Mouse (Mus musculus) spleen, postnatal 14 days (tissue): ENCODE data around the gene Grm2.
"Not testable (repeated sequence)": the region's sequence is repeated elsewhere in the genome, so short reads cannot be mapped to it uniquely, and the experiment has no call there.

Experiments used
- DNase-seq, 2 experiments: peaks; one replicate each; pipeline ENCODE4 v3.0.0; 2021 to 2022; ENCODE audit warnings: low spot score in 2 of 2

Grm2 gene

DNA sequence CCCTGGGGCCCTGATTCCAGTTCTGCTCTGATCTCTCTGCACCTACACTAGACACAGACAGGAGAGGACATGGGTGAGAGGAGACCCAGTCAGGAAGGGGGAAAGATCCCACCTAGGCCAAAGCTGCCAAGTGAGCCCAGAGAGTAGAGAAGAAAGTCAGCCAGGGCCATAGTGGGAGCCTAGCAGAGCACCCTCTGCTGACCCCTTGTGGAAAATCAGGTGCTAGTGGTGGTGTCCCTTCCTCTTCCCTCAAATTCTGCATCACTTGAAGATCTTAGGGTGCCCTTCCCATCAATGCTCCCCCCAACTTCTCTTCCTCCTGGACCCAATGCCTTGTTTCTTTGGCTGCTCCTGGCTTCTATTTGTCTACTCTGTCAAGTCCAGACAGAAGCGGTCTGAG lies 3.2 kb downstream of the Grm2 start:
- no peak for DNase-seq

DNA sequence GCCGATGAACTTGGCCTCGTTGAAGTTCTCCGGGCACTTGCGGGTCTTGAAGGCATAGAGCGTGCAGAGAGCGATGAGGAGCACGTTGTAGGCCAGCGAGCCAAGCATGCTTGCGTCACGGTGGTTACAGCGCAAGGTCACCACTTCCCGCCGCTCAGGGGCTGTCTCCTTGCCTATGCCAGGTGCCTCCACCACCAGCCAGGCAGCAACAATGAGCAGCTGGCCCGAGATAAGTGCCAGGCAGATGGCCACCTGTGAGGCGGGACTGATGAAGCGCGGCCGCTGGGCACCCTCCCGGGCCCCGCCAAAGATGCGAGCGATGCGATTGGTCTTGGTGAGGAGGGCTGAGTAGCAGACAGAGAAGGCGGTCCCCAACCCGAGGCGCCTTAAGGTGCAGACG lies 8.7 kb downstream of the Grm2 start:
- DNase-seq, result no peak

DNA sequence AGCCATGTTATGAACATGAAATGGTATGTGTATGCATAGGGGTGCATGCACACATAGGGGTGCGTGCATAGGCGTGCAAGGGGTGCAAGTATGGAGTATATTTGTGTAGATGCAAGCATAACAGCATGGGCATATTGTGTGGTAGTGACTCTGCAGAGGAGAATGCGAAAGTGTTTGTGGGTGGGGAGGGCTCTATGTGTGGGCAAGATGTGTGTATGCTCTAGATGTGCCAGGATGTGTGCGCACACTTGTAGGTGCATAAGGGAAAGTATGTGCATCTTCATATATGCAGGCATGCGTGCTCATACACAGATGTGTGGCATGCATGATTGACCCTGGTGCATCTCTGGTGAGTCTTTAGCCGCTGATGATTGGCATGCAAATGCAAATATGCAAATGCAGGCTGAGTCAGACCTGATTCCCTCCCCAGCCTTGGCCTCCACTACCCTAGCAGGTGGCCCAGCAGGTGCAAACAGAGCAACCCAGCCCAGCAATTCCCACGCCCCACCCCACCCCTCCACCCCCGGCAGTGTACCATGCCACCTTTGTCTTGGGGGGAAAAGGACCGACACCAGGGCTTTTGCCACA lies 10.1 kb downstream of the Grm2 start:
- DNase-seq, result no peak

DNA sequence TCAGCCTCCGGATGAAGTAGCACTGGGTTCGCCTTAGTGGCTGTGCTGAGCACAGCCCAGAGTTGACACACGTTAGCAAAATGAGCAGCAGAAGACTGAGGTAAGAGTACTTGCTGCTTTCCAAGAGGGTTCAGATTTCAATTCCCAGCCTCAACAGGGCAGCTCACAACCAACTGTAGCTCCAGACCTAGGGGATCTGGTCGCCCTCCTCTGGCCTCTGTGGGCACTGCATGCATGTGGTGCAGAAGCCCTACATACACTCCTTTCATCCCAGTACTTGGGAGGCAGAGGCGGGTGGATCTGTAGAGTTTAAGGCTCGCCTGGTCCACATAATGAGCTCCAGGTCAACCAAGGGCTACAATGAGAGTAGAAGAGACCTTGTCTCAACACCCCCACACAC lies 12.1 kb downstream of the Grm2 start:
- DNase-seq, result no peak

DNA sequence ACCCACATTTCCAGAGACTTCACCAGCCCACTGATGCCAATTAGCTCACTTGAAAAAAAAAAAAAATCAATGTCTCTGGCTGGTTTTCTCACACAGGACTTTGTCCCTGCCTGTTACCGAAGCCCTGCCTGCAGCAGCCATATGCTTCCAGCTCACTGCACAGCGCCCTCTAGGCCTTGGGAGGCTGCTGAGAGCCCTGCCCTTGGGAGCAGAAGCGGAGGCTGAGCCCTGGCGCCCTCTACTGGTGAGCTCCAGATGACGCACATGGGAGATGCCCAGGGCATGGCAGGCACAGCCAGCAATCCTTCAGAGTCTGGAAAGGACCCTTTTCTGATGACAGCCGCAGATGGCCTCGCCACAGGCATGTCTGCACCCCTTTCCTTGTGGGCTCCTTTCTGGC lies 12.8 kb downstream of the Grm2 start:
- DNase-seq, result peak; percentile 36 to 61

DNA sequence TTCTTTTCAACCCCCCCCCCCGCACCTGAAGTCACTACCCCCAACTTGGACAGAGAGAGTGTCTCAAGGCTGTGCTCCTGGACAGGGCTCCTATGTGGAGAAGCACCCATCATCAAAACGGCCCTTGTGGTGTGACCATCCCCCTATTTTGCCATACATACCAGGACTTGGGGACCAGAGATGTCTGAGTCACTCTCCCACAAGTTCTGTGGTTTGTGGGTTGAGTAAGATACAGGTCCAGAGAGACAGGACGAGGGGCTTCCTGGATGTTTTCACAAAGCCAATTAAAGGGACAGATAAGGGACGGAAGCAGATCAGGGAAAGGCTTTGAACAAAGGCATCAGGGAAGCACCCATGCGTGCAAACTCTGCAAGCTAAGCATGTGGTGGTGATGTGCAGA lies 14.5 kb downstream of the Grm2 start:
- DNase-seq, result no peak

DNA sequence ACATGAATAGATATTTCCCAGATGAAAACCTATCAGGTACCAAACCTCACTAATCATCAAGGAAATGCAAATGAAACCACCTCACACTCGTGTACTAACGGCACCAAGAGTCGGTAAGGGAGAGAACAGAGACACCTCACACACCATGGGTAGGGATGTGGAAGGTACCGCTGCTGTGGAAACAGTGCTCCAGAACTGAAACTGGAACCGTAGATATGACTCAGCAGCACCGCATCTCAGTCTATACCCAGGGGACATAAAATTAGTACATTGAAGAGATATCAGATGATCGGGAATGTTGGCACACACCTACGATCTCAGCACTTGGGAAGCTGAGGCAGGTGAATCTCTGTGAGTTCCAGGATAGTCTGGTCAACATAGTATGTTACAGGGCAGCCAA lies 17.7 kb downstream of the Grm2 start:
- DNase-seq, result no peak

DNA sequence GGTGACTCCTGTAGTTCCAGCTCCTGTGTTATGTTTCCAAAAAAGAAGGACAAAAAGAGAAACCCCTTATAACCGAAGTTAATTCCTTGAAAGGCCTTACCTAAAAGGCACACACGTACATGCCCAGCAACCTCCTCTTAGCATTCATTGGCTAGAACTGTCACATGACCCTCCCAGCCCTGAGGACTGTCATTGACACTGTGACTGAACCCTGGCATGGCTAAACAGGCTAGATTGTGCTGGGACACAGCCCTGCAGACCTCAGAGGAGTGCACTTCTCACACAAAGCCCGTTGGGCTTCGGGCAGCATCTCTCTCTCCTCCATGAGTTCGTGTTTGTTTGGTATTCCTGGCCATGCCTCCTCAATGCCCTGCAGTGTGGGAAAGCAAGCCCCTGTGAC lies 23.7 kb downstream of the Grm2 start:
- DNase-seq, result no peak

DNA sequence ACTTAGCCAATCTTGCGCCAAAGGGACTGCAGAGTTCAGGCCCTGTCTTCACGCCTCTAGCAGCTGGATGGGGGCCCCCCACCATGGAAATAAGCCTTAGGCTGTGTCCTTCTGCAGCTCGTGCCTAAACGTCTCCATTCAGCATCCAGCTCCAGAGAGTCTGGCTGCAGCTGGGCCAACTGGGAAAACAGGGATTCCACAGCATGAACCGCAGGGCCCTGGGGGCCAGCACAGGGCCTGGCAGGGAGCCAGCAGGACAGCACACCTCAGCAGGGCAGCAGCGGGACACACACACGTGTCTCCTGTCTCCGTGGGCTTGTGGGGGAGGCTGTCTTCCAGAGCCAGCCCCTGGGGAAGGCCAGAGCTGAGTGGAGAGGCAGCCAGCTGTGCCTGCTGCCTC lies 28.1 kb downstream of the Grm2 start:
- not testable (repeated sequence) for DNase-seq

DNA sequence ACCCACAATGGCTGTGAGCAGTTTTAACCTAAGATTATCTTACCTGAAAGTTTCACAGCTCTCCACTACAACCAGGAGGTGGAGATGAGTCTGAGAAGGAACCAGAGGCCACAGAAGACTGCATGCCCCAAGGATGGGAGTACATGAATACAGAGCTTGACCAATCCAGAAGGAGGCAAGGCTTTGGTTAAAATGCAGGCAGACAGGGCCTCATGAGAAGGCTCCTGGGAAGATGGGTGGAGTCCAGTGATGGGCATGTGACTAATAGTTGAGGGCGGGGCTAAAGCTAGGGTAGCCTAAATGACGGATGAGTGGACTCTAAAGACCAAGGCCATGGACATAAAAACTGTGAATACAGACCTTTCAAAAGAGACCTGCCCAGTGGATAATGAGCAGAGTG lies 29.6 kb downstream of the Grm2 start, which contains the start of gene Iqcf6:
Gene Iqcf6, plus strand, starts transcription at position 301 of the 400 bp plus-strand sequence.
- no peak for DNase-seq

DNA sequence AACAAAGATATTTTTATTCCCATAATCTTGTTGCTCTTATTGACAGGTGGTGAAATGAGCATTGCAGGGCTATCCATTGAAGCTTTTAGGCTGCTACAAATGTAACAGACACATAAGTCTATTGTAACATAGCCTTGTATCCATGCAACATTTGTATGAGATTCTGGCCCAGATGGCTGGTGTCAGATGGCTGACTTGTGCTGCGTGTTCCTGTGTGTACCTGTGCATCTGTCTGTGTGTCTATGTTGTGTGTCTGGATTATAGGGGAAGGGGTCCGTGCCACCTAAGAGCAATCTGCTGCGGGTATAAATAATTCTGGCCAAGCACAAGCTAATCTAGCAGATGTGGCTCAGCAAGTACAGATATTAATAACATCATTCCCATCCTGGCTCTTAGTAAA lies 38.4 kb downstream of the Grm2 start:
- no peak for DNase-seq

DNA sequence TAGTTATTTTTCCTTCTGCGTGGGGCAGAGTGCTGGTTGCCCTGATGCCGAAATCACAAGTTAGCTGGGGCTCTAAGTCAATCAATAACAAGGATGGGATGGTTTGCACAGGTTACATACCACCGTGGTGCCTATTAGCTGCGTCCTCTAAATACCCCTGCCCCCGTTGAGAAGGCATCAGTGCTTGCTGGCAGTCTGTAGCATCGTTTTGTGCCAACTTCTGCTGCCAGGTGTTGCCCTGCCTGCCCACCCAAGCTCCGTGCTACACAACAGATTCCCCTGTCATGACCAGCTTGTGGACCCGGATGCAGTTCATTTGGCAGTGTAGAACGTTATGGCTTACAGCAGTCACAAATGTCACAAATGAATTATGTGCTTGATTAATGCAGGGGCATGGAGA lies 39.6 kb downstream of the Grm2 start:
- no peak for DNase-seq

DNA sequence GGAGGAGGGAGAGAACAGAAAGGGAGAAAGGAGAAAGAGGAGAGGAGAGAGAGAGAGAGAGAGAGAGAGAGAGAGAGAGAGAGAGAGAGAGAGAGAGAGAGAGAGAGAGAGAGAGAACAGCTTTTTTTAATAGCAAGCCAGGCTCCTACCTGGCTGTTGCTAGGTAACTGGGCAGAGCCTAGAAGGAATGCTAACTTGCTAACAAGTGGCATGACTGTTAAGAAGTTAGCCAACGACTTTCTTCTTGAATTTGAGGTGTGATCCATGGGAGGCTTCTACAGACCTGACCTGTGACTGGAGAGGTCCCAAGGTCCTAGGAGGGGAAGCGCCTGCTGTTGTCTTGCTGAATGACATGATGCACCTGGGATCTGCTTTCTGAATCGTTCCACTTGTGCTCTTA lies 41.3 kb downstream of the Grm2 start:
- DNase-seq, result no peak

DNA sequence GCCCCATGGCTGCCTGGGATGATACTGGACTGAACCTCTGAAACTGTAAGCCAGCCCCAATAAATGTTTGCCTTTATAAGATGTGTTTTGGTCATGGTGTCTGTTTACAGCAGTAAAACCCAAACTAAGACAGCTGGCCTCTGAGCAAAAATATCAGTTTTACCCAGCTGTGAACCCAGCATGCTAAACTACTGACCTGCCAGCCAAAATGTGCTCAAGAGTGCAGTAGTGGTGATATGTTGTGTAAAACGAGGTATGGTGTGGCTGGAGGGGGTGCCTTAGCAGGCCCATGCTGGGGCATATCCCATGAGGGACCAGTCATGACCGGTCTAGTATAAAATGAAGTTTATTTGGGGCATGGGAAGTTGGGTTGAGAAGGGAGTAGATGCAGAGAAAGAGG lies 41.9 kb downstream of the Grm2 start:
- no peak for DNase-seq

DNA sequence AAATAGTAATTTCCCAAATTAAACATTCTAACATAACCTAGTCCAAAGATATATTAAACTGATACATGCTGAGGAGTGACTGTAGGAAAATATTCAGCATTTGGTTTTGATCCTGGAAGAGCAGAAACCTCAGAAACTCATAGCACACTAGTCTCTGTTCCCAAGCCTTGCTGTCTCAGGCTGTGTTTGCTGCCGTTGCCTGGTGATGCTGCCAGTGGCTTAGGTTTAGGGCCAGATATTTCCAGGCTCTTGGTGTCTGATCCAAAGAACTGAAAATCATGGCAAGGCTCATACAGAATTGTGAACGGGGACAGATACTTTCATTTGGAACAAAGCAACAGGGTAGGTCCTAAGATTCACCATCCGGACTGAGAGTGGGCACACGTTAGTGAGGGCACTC lies 45.2 kb downstream of the Grm2 start:
- no peak for DNase-seq

DNA sequence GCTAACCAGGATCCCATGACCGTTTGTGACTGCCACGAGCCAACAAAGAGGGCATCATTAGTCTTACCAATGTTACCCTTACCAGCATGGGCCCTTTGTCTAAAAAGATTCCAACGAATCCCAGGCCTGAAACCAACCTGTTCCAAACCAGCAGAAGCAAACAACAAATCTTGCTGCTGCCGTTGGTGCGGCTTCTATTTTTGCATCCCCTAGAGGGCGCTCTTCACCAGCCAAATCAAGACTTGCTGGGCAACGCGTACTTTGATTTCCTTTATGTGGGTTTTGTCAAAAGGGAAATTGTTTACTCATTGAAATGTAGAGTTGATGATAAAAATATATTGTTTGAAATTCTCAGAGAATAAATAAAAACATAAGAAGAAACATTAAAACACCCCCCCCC lies 55.3 kb downstream of the Grm2 start:
- DNase-seq, result peak in 1 of 2 experiments; percentile 23

DNA sequence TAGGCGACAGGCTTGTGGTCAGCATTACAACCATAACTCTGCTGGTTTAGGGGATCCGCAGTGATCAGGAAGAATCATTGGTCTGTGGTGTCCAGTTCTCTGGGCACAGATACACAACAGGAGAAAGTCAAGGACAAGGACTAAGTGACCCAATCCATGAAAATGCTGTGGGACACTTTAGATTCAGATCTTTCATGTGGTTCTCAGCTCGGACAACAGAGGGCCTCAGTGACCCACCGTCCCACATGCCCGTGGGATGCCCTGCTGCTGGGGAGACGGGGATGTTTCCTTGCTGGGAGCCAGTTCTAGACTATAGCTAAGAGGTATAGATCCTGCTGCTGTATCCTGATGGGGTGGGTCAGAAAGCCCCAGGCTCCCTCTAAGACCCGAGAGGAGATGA lies 57.4 kb downstream of the Grm2 start:
- no peak for DNase-seq

DNA sequence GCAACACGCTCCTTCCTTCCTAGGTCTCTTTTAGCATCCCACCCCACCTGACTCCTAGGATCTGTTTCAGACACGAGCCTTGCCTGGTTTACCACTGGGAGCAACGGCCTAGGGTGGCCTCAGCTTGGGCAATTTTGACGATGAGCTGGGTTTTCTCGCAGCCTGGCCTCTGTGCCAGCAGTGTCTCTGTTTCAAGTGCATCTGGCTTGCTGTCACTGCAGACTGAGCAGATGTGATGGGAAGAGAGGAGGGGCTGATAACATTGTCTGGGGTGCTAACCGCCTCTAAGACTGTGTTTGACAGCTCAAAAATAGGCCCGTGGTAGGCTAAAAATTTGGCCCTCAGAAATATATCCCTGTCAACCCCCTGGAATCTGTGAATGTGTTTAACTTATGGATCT lies 60.0 kb downstream of the Grm2 start:
- no peak for DNase-seq

DNA sequence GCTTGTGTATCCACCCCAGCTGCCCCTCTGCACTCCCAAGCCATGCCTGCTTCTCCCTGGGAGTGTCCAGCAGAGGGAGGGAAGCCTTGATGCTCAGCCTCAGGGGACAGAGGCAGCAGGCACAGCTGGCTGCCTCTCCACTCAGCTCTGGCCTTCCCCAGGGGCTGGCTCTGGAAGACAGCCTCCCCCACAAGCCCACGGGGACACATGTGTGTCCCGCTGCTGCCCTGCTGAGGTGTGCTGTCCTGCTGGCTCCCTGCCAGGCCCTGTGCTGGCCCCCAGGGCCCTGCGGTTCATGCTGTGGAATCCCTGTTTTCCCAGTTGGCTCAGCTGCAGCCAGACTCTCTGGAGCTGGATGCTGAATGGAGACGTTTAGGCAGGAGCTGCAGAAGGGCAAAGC lies 60.5 kb downstream of the Grm2 start:
- not testable (repeated sequence) for DNase-seq
